Mouse (Mus musculus): ENCODE data around the gene Vmn2r89.

- TF ChIP-seq CHD2 (IDR thresholded peaks at IDR 0.05; ENCODE audit: low read depth, low read length), result no peak
- TF ChIP-seq MAFK (IDR thresholded peaks at IDR 0.05; ENCODE audit: insufficient read depth, low read depth, low read length), result no peak
- 0 out of 2 replicates have a peak, but pooled peaks have one; percentile 24 for TF ChIP-seq ZNF384 (IDR thresholded peaks at IDR 0.05; ENCODE audit: low read depth, low read length)
- TF ChIP-seq HCFC1 (IDR thresholded peaks at IDR 0.05; ENCODE audit: borderline replicate concordance, insufficient read depth, low read length), result no peak
These were observed 46.3 kb downstream of the Vmn2r89 start for GRCm38 (mm10) chr14:51497958-51498357.
